Mouse (Mus musculus): ENCODE data around the gene Osbp2.

The Osbp2 gene

GRCm38 (mm10) chr11:3759433-3759832, 104.3 kb downstream of the Osbp2 start:
- no peak for DNase-seq (ENCODE audit: low spot score)

- no peak for DNase-seq (ENCODE audit: low spot score)
Measured at GRCm38 (mm10) chr11:3755341-3755740, 108.4 kb downstream of the Osbp2 start.

GRCm38 (mm10) chr11:3754685-3755084, 109.0 kb downstream of the Osbp2 start:
- DNase-seq (ENCODE audit: low spot score): no peak

- no peak for DNase-seq (ENCODE audit: low spot score)
Measured at GRCm38 (mm10) chr11:3753897-3754296, 109.8 kb downstream of the Osbp2 start.

GRCm38 (mm10) chr11:3752766-3753165, 110.9 kb downstream of the Osbp2 start:
- DNase-seq (ENCODE audit: low spot score): no peak

- no peak for DNase-seq (ENCODE audit: low spot score)
Measured at GRCm38 (mm10) chr11:3749831-3750230, 113.9 kb downstream of the Osbp2 start.

GRCm38 (mm10) chr11:3742449-3742848, 121.3 kb downstream of the Osbp2 start:
- no peak for DNase-seq (ENCODE audit: low spot score)

- DNase-seq (ENCODE audit: low spot score): no peak
Measured at GRCm38 (mm10) chr11:3741183-3741582, 122.5 kb downstream of the Osbp2 start.

GRCm38 (mm10) chr11:3738778-3739177, 124.9 kb downstream of the Osbp2 start:
- no peak for DNase-seq (ENCODE audit: low spot score)

GRCm38 (mm10) chr11:3735715-3736114, 128.0 kb downstream of the Osbp2 start:
- no peak for DNase-seq (ENCODE audit: low spot score)

GRCm38 (mm10) chr11:3733933-3734636, 129.6 kb downstream of the Osbp2 start:
- DNase-seq (ENCODE audit: low spot score): no peak

- DNase-seq (ENCODE audit: low spot score): no peak
Measured at GRCm38 (mm10) chr11:3731469-3731868, 132.2 kb downstream of the Osbp2 start.

GRCm38 (mm10) chr11:3727438-3728105, 136.1 kb downstream of the Osbp2 start:
- DNase-seq (ENCODE audit: low spot score): no peak

- no peak for DNase-seq (ENCODE audit: low spot score)
Measured at GRCm38 (mm10) chr11:3725331-3726054, 138.2 kb downstream of the Osbp2 start.

- no peak for DNase-seq (ENCODE audit: low spot score)
Measured at GRCm38 (mm10) chr11:3724726-3725125, 139.0 kb downstream of the Osbp2 start.

- DNase-seq (ENCODE audit: low spot score): no peak
Measured at GRCm38 (mm10) chr11:3723910-3724309, 139.8 kb downstream of the Osbp2 start.

- no peak for DNase-seq (ENCODE audit: low spot score)
Measured at GRCm38 (mm10) chr11:3722861-3723260, 140.8 kb downstream of the Osbp2 start.

- no peak for DNase-seq (ENCODE audit: low spot score)
Measured at GRCm38 (mm10) chr11:3722036-3722435, 141.7 kb downstream of the Osbp2 start.

GRCm38 (mm10) chr11:3716662-3717061, 147.0 kb downstream of the Osbp2 start:
- DNase-seq (ENCODE audit: low spot score): no peak

GRCm38 (mm10) chr11:3714486-3714885, 149.2 kb downstream of the Osbp2 start:
- DNase-seq (ENCODE audit: low spot score): no peak

GRCm38 (mm10) chr11:3710203-3710602, 153.5 kb downstream of the Osbp2 start:
- no peak for DNase-seq (ENCODE audit: low spot score)

GRCm38 (mm10) chr11:3707057-3707456, 156.6 kb downstream of the Osbp2 start:
- DNase-seq (ENCODE audit: low spot score): no peak

GRCm38 (mm10) chr11:3704404-3704803, 159.3 kb downstream of the Osbp2 start:
- no peak for DNase-seq (ENCODE audit: low spot score)
